Mouse (Mus musculus) intestine, embryonic 15.5 days (tissue): ENCODE results near the gene Pxylp1. TPM values are rescaled to one million over a fixed set of nuclear protein-coding genes. Genes with fewer than 3 reads are reported as not detected.

Source experiments
- ATAC-seq: fragments of 200-750 bp; cut with Nextera tagmentation; 2 replicates; pipeline ENCODE4 v1.8.0; 2017; ENCODE audit warnings: moderate TSS enrichment, moderate library complexity
- H3K27ac ChIP-seq: fragments of 300-500 bp; sonication (generic); 2 replicates; pipeline ENCODE4 v1.5.1; 2015; ENCODE audit warnings: mild to moderate bottlenecking, inconsistent platforms
- H3K27me3 ChIP-seq: fragments of 300-500 bp; sonication (generic); replicated peaks from 2 replicates; pipeline ENCODE4 v1.6.1; 2015; ENCODE audit warnings: inconsistent platforms
- H3K36me3 ChIP-seq: fragments of 300-500 bp; sonication (generic); 2 replicates; pipeline ENCODE4 v1.6.1; 2015; ENCODE audit warnings: inconsistent platforms
- H3K4me1 ChIP-seq: fragments of 300-500 bp; sonication (generic); replicated peaks from 2 replicates; pipeline ENCODE4 v1.6.1; 2015; ENCODE audit warnings: inconsistent platforms
- H3K4me2 ChIP-seq: fragments of 300-500 bp; sonication (generic); replicated peaks from 2 replicates; pipeline ENCODE4 v1.6.1; 2015; ENCODE audit warnings: mild to moderate bottlenecking, inconsistent platforms
- H3K4me3 ChIP-seq: fragments of 300-500 bp; sonication (generic); replicated peaks from 2 replicates; pipeline ENCODE4 v1.5.1; 2015; ENCODE audit warnings: inconsistent platforms
- H3K9ac ChIP-seq: fragments of 300-500 bp; sonication (generic); 2 replicates; pipeline ENCODE4 v1.6.1; 2015; ENCODE audit warnings: inconsistent platforms
- H3K9me3 ChIP-seq: fragments of 300-500 bp; sonication (generic); 2 replicates; pipeline ENCODE4 v1.6.1; 2016; ENCODE audit warnings: inconsistent platforms
- WGBS: fragments of 180-500 bp; shearing (Covaris S2); methylation state at CpG from one replicate; pipeline ENCODE4 v1.1.7; 2015; 5-methylcytosine and 5-hydroxymethylcytosine counted together
- polyA plus RNA-seq: library from polyadenylated mRNA; unstranded; fragments of >200 nt; fragmentation: Nextera tagmentation; extraction: Ambion mirVana; gene quantifications from 2 replicates; pipeline ENCODE4 v1.2.1, GENCODE M21; 2015

The Pxylp1 gene
- polyA plus RNA-seq, 1 experiment from 2014 or later = 41.5 TPM

DNA sequence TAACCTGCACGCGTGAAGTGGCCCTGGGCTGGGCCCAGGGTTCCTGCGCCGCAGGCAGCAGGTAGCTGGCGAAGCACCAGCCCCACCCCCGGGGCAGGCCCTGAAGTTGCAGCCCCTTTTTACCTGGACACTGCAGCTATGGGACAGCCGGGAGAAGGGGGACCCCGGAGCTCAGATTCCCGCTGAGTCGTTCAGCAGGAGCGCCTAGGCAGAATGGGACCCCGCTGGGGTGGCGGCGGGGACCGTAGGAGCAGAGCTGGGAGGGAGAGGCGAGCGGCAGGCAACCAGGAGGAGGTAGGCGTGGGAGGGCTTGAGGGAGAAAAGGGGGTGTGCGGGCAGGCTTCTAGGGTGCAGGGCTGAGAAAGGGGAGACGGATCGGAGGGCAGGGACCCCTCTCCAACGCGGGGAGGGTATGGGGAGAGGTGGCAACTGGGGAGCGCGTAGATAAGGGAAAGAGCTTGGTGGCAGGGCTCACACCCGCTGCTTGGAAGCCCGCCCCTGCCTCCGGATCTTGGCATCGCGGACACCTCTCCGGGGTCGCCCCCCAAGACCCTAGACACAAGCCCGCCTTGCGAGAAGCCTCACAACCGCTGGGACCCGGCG, 3.6 kb downstream of the Pxylp1 start:
- Histone ChIP-seq H3K4me3 (peak overlapping the region; percentile 62), H3K4me1 (peaks cover 30% of the 10 kb centered on the region), H3K9ac (peak overlapping the region; percentile 79), H3K36me3 (no peaks in the 10 kb centered on the region), H3K27ac (peak overlapping the region; percentile 33; the same call in 1 of the 2 replicates), H3K4me2 (peak overlapping the region; percentile 87), H3K27me3 (no peaks in the 10 kb centered on the region), H3K9me3 (no peaks in the 10 kb centered on the region)
- ATAC-seq = peak; percentile 39
- WGBS = under 1% methylated on average over 37 of the region's 37 CpGs

DNA sequence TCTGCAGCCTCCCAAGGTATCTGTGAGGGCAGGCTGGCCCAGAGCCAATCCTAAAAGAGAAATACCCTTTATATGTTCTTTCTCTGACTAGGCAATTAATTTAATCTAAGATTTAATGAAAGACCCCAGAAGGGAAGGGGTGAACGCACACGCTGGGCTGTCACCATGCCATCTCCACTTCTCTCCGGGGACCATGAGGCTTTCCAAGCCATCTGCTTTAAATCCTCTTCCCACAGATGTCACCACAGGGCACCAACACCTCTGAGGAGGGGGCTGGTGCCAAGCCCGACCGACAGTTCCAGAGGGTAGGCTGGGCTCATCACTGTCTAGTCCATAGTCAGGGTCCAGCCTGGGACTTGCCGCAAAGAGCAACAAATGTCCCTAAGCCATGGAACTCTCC, 4.5 kb downstream of the Pxylp1 start:
- peaks cover 32% of the 10 kb centered on the region for H3K4me1 ChIP-seq
- H3K36me3 ChIP-seq = no peaks in the 10 kb centered on the region
- WGBS = 27% methylated on average over 6 of the region's 6 CpGs
- H3K27ac ChIP-seq = no peak overlapping the region
- no peak for ATAC-seq
- H3K27me3 ChIP-seq = no peaks in the 10 kb centered on the region
- peak overlapping the region; percentile 79; the same call in 1 of the 2 replicates for H3K9ac ChIP-seq
- H3K4me2 ChIP-seq = peak overlapping the region; percentile 87
- peak overlapping the region; percentile 62 for H3K4me3 ChIP-seq
- no peaks in the 10 kb centered on the region for H3K9me3 ChIP-seq

DNA sequence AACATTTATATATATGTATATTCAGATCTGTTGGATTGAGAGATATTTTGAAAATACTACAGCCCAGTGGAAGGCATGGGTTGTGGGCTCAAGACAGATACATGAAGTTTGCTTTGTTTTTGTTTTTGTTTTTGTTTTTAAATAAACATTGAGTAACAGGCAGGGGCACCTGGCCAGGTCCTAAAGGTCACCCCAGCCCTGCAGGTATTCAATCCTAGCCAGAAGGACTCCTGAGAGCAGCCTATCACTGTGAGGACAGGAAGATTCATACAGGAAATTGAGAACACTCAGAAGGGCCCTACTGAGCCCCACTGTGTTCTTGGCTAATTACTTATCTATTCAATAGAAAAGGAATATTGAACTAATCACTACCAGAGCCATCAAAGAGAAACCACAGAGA, 5.0 kb downstream of the Pxylp1 start:
- H3K4me1 ChIP-seq = peaks cover 34% of the 10 kb centered on the region
- H3K4me3 ChIP-seq = no peak overlapping the region
- no peak overlapping the region for H3K27ac ChIP-seq
- no peak for ATAC-seq
- H3K9ac ChIP-seq = 0 out of 2 replicates have a peak overlapping the region, but pooled peaks have one; percentile 79
- peak overlapping the region; percentile 87 for H3K4me2 ChIP-seq
- no peaks in the 10 kb centered on the region for H3K9me3 ChIP-seq
- H3K36me3 ChIP-seq = no peaks in the 10 kb centered on the region
- H3K27me3 ChIP-seq = no peaks in the 10 kb centered on the region

DNA sequence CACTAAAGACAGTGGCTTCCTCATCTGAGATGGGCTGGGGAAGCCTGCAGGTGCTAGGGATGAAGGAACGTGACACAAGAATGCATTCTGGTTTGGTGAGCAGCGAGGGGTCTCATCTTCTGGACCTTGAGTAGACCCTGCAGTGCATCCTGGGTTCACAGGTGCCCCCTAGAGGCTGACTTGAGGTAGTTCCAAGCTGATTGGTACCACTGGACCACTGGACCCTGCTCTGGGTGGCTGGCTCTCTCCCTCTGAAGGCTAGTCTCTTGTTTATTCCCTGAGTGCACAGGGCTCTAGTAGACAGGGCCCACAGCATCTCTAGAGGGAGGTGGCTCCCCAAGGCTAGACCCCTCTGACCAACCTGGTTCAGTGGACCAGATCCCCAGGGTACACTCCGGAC, 6.7 kb downstream of the Pxylp1 start:
- Histone ChIP-seq H3K4me2 (no peak overlapping the region; the same call in 1 of the 2 replicates), H3K4me1 (peaks cover 43% of the 10 kb centered on the region), H3K27me3 (no peaks in the 10 kb centered on the region), H3K9me3 (no peaks in the 10 kb centered on the region), H3K4me3 (no peak overlapping the region), H3K9ac (no peak overlapping the region), H3K36me3 (no peaks in the 10 kb centered on the region), H3K27ac (peak overlapping the region; percentile 54)
- no peak for ATAC-seq
- 54% methylated on average over 3 of the region's 3 CpGs for WGBS

DNA sequence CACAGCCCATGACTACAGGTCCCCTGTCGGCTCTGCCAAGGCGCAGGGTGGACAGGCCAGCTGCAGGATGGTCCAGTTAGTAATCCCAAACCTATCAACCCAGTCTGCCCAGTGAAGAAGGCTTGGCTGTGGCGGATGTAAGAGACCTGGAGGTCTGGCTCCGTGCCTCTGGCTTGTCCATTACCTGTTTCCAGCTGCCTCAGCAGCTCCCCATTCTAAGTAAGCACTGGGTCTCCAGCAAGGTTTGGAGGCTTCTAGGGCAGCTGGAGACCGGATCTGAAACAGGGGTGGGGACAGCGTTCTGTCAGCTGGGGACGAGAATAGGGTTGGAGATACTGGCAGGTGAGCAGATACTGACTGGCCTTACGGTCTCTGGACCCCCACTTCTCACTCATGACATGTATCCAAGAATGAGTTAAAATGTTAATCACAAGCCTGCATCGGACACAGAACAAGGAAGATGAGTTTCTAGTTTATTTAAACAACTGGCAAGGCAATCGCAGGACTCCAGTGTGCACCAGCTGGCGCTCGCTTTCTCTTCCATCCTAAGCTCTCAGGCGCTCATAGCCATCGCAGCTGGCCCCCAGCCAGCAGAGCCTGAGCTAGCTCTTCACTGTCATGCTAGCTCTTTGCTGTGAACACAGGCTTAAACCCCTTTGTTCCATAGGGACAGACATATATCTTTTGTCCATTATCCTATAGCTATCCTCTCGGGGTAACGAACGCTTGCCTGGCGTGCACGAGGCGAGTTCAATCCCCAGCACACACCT, 9.8 kb downstream of the Pxylp1 start:
- no peak overlapping the region for H3K9ac ChIP-seq
- H3K4me3 ChIP-seq = no peak overlapping the region
- ATAC-seq = peak; percentile 36; the same call in 1 of the 2 replicates
- no peaks in the 10 kb centered on the region for H3K9me3 ChIP-seq
- no peaks in the 10 kb centered on the region for H3K36me3 ChIP-seq
- H3K4me1 ChIP-seq = peaks cover 32% of the 10 kb centered on the region
- peak overlapping the region; percentile 25; the same call in 1 of the 2 replicates for H3K4me2 ChIP-seq
- H3K27me3 ChIP-seq = no peaks in the 10 kb centered on the region
- peak overlapping the region; percentile 34 for H3K27ac ChIP-seq
- WGBS = 56% methylated on average over 20 of the region's 20 CpGs

DNA sequence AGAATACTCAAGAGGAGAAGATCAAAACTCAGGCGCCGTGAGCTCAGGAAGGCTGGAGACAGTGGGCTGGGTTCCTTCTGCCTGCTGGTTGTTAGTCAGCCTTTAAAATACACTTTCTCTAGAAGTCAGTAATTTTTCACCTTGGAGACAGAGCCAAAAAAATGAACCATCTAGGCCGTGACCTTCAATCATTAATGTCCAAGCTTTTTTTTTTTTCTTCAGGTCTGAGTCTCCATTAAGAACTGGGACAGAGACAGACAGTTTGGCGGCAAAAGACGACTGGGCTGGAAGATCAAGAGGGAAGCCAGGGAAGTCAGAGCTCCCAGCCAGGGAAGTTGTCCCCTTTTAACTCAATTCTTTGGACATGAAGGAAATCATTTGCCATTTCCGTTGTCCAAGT, 10.6 kb downstream of the Pxylp1 start:
- WGBS = 47% methylated on average over 6 of the region's 6 CpGs
- Histone ChIP-seq H3K9ac (no peak overlapping the region), H3K4me3 (no peak overlapping the region), H3K27ac (no peak overlapping the region), H3K4me2 (no peak overlapping the region), H3K27me3 (no peaks in the 10 kb centered on the region), H3K4me1 (peaks cover 30% of the 10 kb centered on the region), H3K36me3 (no peaks in the 10 kb centered on the region), H3K9me3 (no peaks in the 10 kb centered on the region)
- no peak for ATAC-seq

DNA sequence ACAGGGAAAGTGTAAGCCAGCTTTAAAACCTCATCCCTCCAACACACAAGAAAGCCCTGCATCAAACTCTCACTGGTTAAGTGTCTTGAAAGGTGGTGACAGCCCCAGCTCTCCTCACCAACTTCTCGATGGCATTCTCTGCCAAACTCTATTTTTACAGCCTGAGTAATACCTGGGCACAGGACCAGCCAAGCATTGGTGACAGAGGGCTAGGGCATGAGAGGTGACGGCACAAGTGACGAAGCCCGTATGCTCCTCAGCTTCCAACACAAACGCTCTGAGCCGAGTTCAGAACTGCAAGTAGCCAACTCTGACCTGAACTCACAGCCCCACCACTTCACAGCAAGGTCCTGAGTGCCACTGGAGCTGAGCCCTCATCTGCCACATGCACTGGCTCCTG, 13.4 kb downstream of the Pxylp1 start:
- H3K27me3 ChIP-seq = no peaks in the 10 kb centered on the region
- H3K4me1 ChIP-seq = peaks cover 41% of the 10 kb centered on the region
- no peak overlapping the region for H3K27ac ChIP-seq
- 68% methylated on average over 6 of the region's 6 CpGs for WGBS
- no peak overlapping the region for H3K4me3 ChIP-seq
- H3K36me3 ChIP-seq = no peaks in the 10 kb centered on the region
- H3K9me3 ChIP-seq = no peaks in the 10 kb centered on the region
- H3K4me2 ChIP-seq = no peak overlapping the region
- H3K9ac ChIP-seq = no peak overlapping the region
- ATAC-seq = no peak

DNA sequence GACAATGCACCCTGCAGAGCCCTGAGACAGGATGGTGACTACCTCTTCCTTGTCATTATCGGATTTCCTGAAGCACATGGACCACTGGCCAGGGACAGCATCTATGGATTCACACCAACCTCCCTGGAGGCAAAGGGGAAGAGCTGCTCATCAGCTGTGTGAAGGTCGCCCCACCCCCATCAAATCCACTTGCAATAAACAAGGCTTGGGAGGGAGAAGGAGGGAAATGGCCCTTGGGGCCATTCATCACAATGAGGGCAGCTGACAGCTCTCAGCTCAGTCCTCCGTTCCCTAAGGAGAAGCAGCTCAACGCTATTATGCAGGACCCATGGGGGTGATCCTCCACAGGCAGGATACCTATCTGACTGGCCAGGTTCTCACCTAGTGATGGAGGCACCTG, 14.0 kb downstream of the Pxylp1 start:
- 28% methylated on average over 4 of the region's 4 CpGs for WGBS
- no peaks in the 10 kb centered on the region for H3K27me3 ChIP-seq
- ATAC-seq = no peak
- H3K9me3 ChIP-seq = no peaks in the 10 kb centered on the region
- H3K4me1 ChIP-seq = peaks cover 37% of the 10 kb centered on the region
- H3K4me3 ChIP-seq = no peak overlapping the region
- H3K36me3 ChIP-seq = no peaks in the 10 kb centered on the region
- H3K27ac ChIP-seq = no peak overlapping the region
- no peak overlapping the region for H3K9ac ChIP-seq
- H3K4me2 ChIP-seq = no peak overlapping the region

DNA sequence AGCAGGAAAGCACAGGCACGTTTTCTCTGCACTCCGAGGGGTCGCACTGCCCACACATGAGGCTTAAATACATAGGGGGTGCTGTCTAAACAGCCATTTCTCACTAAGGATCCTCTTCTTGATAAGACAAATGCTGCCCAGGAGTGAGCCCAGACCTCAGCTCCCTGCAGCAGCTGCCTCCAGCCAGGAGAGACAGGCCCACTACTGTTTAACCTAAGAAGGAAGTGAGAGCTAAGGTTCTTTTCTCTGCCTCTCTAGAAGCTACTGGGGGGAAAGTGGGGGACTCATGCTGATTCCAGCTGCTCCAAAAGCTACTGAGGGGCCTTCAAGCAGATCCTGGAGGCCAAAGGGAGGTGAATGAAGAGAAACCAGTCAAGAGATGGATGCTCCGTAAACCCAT, 16.8 kb downstream of the Pxylp1 start:
- Histone ChIP-seq H3K27me3 (no peaks in the 10 kb centered on the region), H3K9me3 (0 out of 2 replicates have a peak, but pooled peaks cover 4% of the 10 kb centered on the region), H3K36me3 (no peaks in the 10 kb centered on the region), H3K4me2 (no peak overlapping the region), H3K4me3 (no peak overlapping the region), H3K27ac (peak overlapping the region; percentile 62), H3K9ac (no peak overlapping the region), H3K4me1 (peaks cover 20% of the 10 kb centered on the region)
- WGBS = 44% methylated on average over 4 of the region's 4 CpGs
- ATAC-seq = peak; percentile 50; the same call in 1 of the 2 replicates

DNA sequence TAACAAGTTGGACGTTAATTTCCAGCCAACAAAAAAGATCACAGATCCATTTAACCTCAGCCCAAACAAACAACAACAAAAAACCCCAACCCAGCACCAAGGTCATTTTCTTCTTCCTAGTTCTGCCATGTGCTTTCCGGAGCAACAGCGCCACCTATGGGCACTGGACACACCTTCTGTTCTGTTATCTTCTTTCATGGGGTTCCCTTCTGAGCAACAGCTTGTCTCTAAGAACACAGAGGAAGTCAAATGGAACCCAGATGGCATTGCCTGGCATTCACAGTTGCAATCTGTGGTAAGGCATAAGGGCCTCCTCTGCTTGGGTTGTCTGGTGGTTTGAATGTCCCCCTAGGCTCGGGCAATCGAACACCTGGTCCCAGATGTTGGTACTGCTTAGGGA, 19.4 kb downstream of the Pxylp1 start:
- WGBS = 76% methylated on average over 5 of the region's 5 CpGs
- no peak for ATAC-seq
- H3K36me3 ChIP-seq = no peaks in the 10 kb centered on the region

DNA sequence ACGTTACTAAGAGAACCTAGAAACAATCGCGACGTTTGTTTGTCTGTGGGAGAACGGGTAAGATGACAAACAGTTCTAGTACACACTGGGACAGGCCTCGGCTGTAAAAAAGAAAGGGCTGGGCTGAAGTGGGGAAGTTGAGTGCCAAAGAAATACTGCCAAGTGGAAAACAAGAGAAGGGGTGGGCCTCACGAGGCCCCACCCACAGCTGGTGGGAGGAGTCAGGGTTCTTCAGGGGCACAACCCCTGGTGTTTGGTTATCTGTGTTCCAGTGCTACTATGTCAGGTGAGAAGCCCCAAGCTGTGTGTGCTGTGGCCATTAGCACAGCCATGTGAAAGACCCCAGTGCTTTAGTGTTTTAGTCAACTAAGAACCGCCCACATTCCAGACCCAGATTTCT, 22.4 kb downstream of the Pxylp1 start:
- H3K4me3 ChIP-seq = no peak overlapping the region
- no peak overlapping the region for H3K27ac ChIP-seq
- no peak overlapping the region for H3K4me2 ChIP-seq
- no peaks in the 10 kb centered on the region for H3K36me3 ChIP-seq
- WGBS = 42% methylated on average over 8 of the region's 8 CpGs
- H3K9me3 ChIP-seq = 0 out of 2 replicates have a peak, but pooled peaks cover 4% of the 10 kb centered on the region
- peak; percentile 45; the same call in 1 of the 2 replicates for ATAC-seq
- peaks cover 8% of the 10 kb centered on the region; the same call in 1 of the 2 replicates for H3K4me1 ChIP-seq
- H3K27me3 ChIP-seq = no peaks in the 10 kb centered on the region
- H3K9ac ChIP-seq = no peak overlapping the region

More for the DNA sequence above, 19.4 kb downstream of the Pxylp1 start:
- H3K9ac ChIP-seq = no peak overlapping the region
- no peaks in the 10 kb centered on the region for H3K27me3 ChIP-seq
- no peak overlapping the region for H3K4me2 ChIP-seq
- H3K27ac ChIP-seq = no peak overlapping the region
- no peak overlapping the region for H3K4me3 ChIP-seq
- H3K9me3 ChIP-seq = 0 out of 2 replicates have a peak, but pooled peaks cover 4% of the 10 kb centered on the region
- H3K4me1 ChIP-seq = peaks cover 22% of the 10 kb centered on the region

DNA sequence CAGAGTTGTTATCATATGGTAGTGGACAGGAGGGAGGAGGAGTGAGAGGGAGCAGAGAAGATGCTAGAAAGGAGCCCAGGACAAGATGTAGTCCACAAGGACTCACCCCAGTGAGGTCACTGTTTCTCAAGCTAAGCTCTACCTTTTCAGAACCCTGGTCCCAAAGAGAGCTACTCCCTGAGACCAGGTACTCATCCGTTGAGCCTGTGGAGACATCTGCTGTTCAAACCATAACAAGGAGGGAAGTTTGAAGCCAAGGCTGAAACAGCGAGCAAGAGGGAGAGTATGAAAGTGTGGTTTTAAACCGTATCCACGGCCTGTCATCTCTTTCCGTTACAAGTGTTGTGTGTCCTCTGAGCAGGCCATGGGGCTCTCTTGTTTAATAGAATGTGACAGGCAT, 22.9 kb downstream of the Pxylp1 start:
- no peak for ATAC-seq
- 0 out of 2 replicates have a peak, but pooled peaks cover 4% of the 10 kb centered on the region for H3K9me3 ChIP-seq
- H3K9ac ChIP-seq = no peak overlapping the region
- no peak overlapping the region for H3K27ac ChIP-seq
- no peak overlapping the region for H3K4me2 ChIP-seq
- WGBS = 82% methylated on average over 5 of the region's 5 CpGs
- H3K4me1 ChIP-seq = peaks cover 8% of the 10 kb centered on the region; the same call in 1 of the 2 replicates
- H3K36me3 ChIP-seq = no peaks in the 10 kb centered on the region
- H3K4me3 ChIP-seq = no peak overlapping the region
- no peaks in the 10 kb centered on the region for H3K27me3 ChIP-seq
